Mouse (Mus musculus) A20 (cell line): ENCODE results near the gene Mettl23.

Experiments
- DNase-seq: peaks from one replicate; pipeline ENCODE4 v3.0.0-alpha.2; 2011; ENCODE audit warnings: low read depth, low spot score

The Mettl23 gene

DNA sequence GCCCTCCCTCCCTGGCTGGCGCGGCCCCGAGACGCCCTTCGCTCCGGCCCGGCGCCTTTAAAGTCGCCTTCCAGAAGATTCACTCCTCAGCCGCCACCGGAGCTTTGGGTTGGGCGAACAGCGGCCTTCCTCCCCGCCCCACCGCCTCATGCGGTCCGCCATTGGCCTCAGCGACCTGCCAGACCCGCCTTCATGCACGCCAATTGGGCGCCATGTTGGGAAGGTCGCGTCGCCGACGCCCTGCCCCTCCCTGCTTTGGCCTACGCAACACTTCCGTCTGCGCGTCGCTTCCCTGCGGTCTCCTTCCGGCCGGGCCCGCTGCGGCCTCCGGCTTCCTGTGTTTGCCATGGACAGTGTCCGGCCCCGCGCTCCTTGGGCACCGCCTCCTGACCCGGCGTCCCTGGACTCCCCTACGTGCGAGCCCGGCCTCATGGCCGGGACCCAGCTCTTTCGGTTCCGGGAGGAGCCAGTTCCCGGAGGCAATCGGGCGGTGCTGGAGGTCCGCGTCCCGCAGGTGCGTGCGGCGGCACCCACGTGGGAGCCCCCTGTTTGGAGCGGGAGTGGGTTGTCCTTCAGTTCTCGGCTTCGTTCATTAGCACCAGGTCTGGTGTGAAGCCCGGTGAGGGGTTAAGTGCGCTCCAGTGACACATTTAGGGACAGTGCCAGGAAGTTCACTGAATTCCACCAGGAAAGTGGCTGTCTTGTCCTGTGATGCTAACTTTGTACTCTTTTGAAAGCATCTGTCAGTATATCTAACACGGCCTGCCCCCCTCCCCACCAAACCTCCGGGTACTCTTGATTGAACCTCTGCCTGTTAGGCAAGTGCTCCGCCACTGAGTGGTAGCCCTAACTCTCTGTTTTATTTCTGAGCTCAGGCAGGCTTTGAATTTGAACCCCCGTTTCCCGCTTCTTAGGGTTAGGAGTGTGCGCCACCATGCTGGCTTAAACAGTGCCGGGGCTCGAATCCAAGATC, at the start of gene Mettl23, which contains the start of gene Jmjd6:
Mettl23 (plus strand) TSS at position 18 of the 973 bp plus-strand sequence.
Jmjd6 (minus strand) TSS at position 189 of the 973 bp plus-strand sequence.
- DNase-seq = peak; percentile 99

DNA sequence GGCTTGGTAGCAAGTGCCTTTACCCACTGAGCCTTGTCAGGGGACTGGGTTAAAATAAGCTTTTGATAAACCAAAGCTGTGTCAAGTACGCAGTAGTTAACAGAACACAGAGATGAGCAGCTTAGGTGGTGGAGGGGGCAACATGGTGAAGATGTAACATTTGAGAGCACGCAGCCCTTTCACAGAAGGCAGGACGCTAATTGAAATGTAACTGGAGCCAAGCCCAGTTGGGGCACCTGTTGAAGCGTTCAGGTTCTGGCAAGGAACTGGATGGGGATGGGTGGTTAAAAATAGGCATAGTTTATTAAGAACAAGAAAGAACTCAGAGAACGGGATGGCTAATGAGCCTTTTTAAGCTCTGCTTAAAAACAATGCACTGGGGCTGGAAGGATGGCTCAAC, 43.7 kb upstream of the Mettl23 start:
- DNase-seq = no peak

- no peak for DNase-seq
Observed at GRCm38 (mm10) chr11:116801106-116801505, 42.0 kb upstream of the Mettl23 start.

DNA sequence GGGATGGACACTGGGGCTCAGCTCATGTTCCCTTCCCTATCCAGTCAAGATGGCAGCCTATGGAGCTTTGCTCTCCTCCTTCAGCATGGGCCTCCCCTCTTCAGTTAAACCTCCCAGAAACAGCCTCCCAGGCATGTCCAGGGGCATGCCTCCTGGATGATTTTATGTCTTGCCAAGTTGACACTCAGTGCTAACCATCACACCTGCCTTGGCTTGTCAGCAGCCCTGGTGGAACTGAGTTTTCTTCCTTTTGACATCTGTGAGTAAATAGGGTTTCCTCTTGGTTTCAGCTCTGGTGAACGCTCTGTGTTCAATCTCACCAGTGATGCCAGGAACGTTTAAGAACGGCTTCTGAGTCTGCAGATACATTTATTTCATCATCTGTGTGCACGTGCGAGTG, 40.4 kb upstream of the Mettl23 start:
- no peak for DNase-seq

- no peak for DNase-seq
Observed at GRCm38 (mm10) chr11:116806136-116807071, 36.7 kb upstream of the Mettl23 start.

- no peak for DNase-seq
Observed at GRCm38 (mm10) chr11:116807116-116807515, 36.0 kb upstream of the Mettl23 start.

DNA sequence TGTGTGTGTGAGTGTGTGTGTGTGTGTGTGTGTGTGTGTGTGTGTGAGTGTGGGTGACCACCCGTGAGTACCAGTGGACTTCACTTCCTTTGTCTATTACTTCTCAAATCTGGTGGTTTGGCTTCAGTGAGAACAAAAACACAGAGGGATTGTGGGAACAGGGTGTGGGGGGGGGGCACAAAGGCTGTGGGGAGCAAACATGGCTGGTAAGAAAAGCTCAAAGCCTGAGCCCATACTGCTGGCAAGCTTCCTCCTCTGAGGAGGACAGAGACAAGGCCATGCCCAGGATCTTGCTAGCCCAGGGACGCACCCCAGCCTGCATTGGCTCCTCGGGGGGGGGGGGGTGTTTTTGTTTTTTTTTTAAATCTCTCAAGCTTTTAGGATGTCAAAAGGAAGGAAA, 35.6 kb upstream of the Mettl23 start:
- no peak for DNase-seq

DNA sequence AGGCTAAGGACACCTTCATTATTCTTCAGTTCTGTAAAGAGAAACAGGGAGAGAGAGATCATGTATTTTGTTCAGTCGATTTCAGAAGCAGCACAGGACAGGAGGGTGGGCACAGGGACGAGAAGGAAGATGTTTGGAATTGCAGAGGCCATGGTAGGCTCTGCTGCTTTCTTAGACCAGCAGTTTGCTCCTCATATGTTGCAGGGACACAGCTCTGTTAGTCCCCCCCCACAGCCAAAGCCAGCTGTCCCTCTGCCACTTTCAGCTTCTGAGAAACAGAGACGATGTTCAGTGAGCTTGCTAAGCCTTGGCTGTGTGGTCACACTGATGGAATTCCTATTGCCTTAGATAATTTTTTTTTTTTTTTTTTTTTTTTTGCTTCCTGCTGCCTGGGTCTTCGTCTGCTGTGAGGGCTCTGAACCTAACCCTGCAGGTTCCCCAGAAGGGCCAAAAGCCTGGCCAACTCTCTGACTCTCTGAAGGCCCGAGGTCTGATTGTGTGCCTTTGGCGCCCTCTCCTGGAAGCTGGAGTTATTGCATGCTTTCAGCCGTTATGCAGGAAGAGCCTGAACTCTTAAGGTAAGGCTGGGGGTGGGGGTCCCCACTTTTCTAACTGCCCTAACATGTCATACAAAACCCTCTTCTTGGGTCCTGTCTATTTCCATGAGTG, 35.0 kb upstream of the Mettl23 start:
- peak; percentile 77 for DNase-seq

DNA sequence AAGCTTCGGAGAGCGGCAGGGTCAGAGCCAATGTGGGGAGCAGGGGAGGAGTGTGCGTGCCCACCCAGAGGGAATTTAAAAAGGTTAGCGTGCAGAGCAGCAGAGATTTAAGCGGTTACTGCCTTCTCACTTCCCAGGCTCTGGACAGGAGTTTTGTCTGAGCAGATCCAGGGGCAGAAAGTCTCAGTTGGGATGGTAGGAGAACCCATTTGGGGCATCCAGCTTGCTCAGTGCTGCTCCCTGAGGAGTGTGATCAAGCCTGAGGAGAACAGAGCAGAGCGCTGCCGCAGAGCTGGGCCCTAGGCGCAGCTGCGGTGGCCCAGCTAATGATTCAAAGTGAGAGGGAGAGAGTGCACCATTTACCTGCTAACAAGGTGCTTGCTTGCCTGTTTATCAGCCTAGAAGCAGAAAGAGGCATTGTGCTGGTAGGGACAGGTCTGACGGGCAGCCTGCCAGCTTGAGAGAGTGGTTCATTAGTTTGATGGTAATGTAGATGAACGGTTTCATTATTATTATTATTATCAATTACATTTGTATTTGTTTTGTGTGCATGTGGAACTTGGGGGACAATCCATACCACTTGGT, 34.2 kb upstream of the Mettl23 start:
- DNase-seq = no peak

GRCm38 (mm10) chr11:116809520-116809919, 33.6 kb upstream of the Mettl23 start:
- peak; percentile 42 for DNase-seq

DNA sequence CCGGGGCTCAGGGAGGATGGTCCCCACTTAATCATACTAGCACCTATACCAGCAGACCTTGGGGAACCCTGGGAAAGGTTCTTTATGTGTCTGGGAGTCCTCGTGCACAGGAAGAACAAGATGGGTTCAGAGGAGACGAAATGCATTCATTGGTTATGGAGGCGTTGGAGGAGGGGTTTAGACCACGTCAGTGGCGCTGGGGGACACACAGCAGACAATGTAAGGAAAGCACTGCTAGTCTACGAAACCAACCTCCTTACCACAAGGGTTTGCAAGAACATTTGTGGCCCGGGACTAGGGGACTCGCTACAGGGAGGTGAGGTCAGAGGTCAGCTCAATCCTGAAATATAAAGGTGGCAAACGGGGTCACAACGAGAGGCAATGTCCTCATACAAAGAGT, 32.5 kb upstream of the Mettl23 start:
- DNase-seq = no peak

GRCm38 (mm10) chr11:116810983-116811901, 31.8 kb upstream of the Mettl23 start:
- DNase-seq = no peak

DNA sequence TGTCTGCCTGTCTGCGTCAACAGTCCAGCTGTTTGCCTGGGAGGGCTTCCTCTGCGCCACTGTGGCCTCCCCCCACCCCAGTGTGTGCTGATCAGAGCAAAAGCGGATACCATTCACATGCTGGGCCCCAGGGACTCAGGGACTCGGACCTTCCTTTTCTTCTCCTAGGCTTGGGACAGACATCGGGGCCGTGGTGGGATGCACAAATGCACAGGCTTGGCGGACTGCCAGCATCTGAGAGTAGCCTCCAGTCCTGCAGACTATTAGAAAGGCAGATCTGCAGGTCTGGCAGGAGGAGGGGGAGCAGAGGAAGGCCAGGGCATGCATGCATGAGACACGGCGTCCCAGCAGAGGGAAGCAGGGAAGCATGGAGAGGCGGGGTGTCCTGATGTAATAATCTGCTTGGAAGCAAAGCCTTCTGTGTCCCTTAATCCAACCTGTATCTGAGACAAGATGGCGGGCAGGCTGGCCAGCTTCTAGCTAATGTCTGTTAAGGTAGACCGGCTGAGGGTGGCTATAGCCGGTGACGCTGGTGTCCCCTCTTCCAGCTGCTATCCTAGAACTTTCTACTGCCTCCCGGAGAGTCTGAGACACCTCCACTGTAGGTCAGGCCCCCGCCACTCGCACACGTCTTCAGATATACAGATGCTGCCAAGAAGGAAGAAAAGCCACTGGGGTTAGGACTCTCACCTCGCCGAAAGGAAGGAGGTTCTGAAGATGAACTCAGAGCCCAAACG, 30.1 kb upstream of the Mettl23 start:
- no peak for DNase-seq

DNA sequence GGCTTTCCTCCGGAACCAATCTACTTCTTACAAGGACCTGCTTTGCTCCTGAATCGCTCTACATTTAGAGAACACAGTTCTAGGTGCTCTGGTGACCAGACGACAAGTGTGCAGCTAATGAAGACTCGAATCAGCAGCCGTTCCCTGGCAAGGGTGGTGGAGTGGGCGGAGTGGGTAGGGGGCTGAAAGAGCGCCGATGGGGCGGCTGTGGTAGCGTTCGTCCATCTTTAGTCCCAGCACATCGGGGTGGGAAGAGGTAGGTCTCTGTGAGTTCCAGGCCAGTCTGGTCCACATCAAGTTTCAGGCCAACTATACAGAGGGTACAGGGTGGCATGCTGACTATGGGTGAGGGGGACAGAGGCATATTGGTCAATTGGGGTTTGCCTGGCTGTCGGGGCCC, 29.5 kb upstream of the Mettl23 start:
- DNase-seq = no peak

- peak; percentile 61 for DNase-seq
Observed at GRCm38 (mm10) chr11:116814076-116814883, 28.8 kb upstream of the Mettl23 start.

DNA sequence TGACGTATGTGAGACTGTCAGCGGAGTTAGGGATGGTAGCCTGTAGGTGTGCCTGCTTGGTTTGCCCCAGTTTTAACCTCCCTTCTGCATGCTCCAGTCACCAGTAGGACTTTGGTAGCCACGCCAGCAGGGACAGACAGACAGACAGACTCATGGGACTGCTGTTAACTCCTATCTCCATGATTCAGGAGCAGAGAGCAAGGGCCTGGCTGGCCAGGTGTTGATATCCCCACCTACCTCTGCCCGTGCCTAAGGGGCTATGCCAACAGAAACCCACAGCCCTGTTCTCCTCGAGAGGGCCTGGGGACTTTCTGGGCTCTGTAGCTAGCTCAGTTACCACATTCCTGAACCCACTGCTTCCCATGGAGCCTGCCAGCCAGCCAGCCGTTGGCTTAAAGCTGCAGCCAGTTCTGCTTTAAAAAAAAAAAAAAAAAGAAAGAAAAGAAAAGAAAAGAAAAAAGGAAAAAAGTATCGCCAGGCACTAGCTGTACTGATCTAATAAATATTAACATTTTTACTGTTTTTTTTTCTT, 28.1 kb upstream of the Mettl23 start:
- no peak for DNase-seq

GRCm38 (mm10) chr11:116816769-116817168, 26.3 kb upstream of the Mettl23 start:
- DNase-seq = no peak

DNA sequence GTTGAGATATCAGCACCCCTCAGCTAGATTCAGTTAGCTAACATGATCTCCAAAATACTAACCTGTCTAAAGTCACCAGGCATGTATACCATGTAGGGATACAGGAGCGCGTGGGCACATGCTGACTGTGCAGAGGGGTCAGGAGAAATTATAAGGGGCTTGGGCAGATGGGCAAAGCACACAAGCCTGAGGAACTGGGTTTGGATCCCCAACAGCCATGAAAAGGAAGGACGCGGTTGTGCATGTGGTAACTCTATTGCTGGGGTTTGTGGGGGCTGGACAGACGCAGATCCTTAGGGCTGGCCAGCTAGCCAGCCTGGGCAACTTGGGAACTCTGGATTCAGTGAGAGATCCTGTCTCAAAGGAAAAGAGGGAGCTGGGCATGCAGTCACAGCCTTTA, 25.5 kb upstream of the Mettl23 start:
- DNase-seq = no peak
